Mouse (Mus musculus) limb, embryonic 14.5 days (tissue): ENCODE results near the gene Olfr551. TPM values are rescaled to one million over a fixed set of nuclear protein-coding genes. Genes with fewer than 3 reads are reported as not detected.

Source experiments
- ATAC-seq: fragments of 200-750 bp; cut with Nextera tagmentation; 2 replicates; pipeline ENCODE4 v1.8.0; 2017; ENCODE audit warnings: low read depth, moderate number of reproducible peaks, moderate TSS enrichment; ENCODE audit not compliant: low FRiP score
- DNase-seq: peaks from one replicate; pipeline ENCODE4 v3.0.0-alpha.2; 2015; ENCODE audit warnings: low spot score
- H3K27ac ChIP-seq: fragments of 300-500 bp; sonication (generic); replicated peaks from 2 replicates; pipeline ENCODE4 v1.5.1; 2014; ENCODE audit warnings: low read depth, mild to moderate bottlenecking, low read length, moderate library complexity, mixed read lengths
- H3K27me3 ChIP-seq: fragments of 300-500 bp; sonication (generic); 2 replicates; pipeline ENCODE4 v1.6.1; 2014; ENCODE audit warnings: low read length, mixed read lengths; ENCODE audit not compliant: control insufficient read depth, insufficient read depth
- H3K36me3 ChIP-seq: fragments of 300-500 bp; sonication (generic); 2 replicates; pipeline ENCODE4 v1.6.1; 2014; ENCODE audit warnings: mild to moderate bottlenecking, low read length, moderate library complexity, mixed read lengths; ENCODE audit not compliant: control insufficient read depth, insufficient read depth
- H3K4me1 ChIP-seq: fragments of 300-500 bp; sonication (generic); 2 replicates; pipeline ENCODE4 v1.6.1; 2014; ENCODE audit warnings: antibody characterized with exemption, low read length, mixed read lengths; ENCODE audit not compliant: control insufficient read depth, insufficient read depth
- H3K4me2 ChIP-seq: fragments of 300-500 bp; sonication (generic); replicated peaks from 2 replicates; pipeline ENCODE4 v1.6.1; 2014; ENCODE audit warnings: low read depth, mild to moderate bottlenecking, low read length, moderate library complexity; ENCODE audit not compliant: severe bottlenecking
- H3K4me3 ChIP-seq: fragments of 300-500 bp; sonication (generic); replicated peaks from 2 replicates; pipeline ENCODE4 v1.5.1; 2014; ENCODE audit warnings: low read length
- H3K9ac ChIP-seq: fragments of 300-500 bp; sonication (generic); 2 replicates; pipeline ENCODE4 v1.6.1; 2014; ENCODE audit warnings: mild to moderate bottlenecking, low read depth, low read length, moderate library complexity; ENCODE audit not compliant: severe bottlenecking
- H3K9me3 ChIP-seq: fragments of 300-500 bp; sonication (generic); 2 replicates; pipeline ENCODE4 v1.6.1; 2016; ENCODE audit warnings: low read length; ENCODE audit not compliant: control insufficient read depth
- POLR2A ChIP-seq: fragments of 200-500 bp; IDR thresholded peaks from 2 replicates; pipeline ENCODE4 v1.8.0; 2012; ENCODE audit warnings: inconsistent platforms, mild to moderate bottlenecking, moderate library complexity, borderline replicate concordance; ENCODE audit not compliant: insufficient read depth, insufficient read length; ENCODE audit errors: extremely low read depth
- WGBS: fragments of 180-500 bp; shearing (Covaris S2); extraction: QIAGEN DNeasy Blood & Tissue Kit; methylation state at CpG from one replicate; pipeline ENCODE4 v1.1.7; 2014; 5-methylcytosine and 5-hydroxymethylcytosine counted together
- polyA plus RNA-seq, 2 experiments: library from polyadenylated mRNA; depleted of rRNA in 1 of 2; stranded (reverse) in 1 of 2; unstranded in 1 of 2; fragments of >200 nt; fragmentation: Nextera tagmentation in 1 of 2; extraction: Ambion mirVana in 1 of 2; gene quantifications; 2 replicates each; pipeline versions ENCODE4 v1.2.1 to v1.2.3; 2012 to 2014

Olfr551 gene
- polyA plus RNA-seq, 2 experiments = not detected

- no peak for ATAC-seq
- Histone ChIP-seq H3K4me1 (no peaks in the 10 kb centered on the region), H3K9me3 (no peaks in the 10 kb centered on the region), H3K27ac (no peak within 1 kb of the TSS), H3K4me3 (no peak within 1 kb of the TSS), H3K36me3 (no peaks in the 10 kb centered on the region), H3K9ac (no peak within 1 kb of the TSS), H3K27me3 (no peaks in the 10 kb centered on the region), H3K4me2 (no peak within 1 kb of the TSS)
- no peak for DNase-seq
- 74% methylated on average over 1 of the region's 1 CpGs for whole genome bisulfite sequencing
- no peak for TF ChIP-seq POLR2A
Measured at GRCm38 (mm10) chr7:102534449-102534848, 57.2 kb downstream of the Olfr551 start, which contains the start of gene Olfr547. Gene Olfr547, plus strand, starts transcription at chr7:102534749.

Other genes starting within 250 kb of the Olfr551 start
- 66.3 and 79.7 TPM in 2 replicates for gene Rrm1, start 150.2 kb downstream of the Olfr551 start, polyA plus RNA-seq (2012; rRNA removed)
- gene Rrm1, start 150.2 kb downstream of the Olfr551 start, polyA plus RNA-seq (2014; fragmentation: Nextera tagmentation; extraction: Ambion mirVana) = 115 and 134 TPM in 2 replicates
- gene Olfr543, start 110.2 kb downstream of the Olfr551 start, polyA plus RNA-seq (2012; rRNA removed) = not detected in 2 replicates
- 0.36 and 0.44 TPM in 2 replicates for gene Olfr543, start 110.2 kb downstream of the Olfr551 start, polyA plus RNA-seq (2014; fragmentation: Nextera tagmentation; extraction: Ambion mirVana)
- not detected in 2 replicates for gene Olfr544, start 103.6 kb downstream of the Olfr551 start, polyA plus RNA-seq (2012; rRNA removed)
- gene Olfr544, start 103.6 kb downstream of the Olfr551 start, polyA plus RNA-seq (2014; fragmentation: Nextera tagmentation; extraction: Ambion mirVana) = 0.11 and 0.18 TPM in 2 replicates
- not detected in 2 replicates for gene Olfr545, start 92.3 kb downstream of the Olfr551 start, polyA plus RNA-seq (2012; rRNA removed)
- gene Olfr545, start 92.3 kb downstream of the Olfr551 start, polyA plus RNA-seq (2014; fragmentation: Nextera tagmentation; extraction: Ambion mirVana) = not detected in 2 replicates
- not detected in 2 replicates for gene Olfr547, start 57.1 kb downstream of the Olfr551 start, polyA plus RNA-seq (2012; rRNA removed)
- not detected in 2 replicates for gene Olfr547, start 57.1 kb downstream of the Olfr551 start, polyA plus RNA-seq (2014; fragmentation: Nextera tagmentation; extraction: Ambion mirVana)
- gene Olfr548-ps1, start 51.0 kb downstream of the Olfr551 start, polyA plus RNA-seq (2012; rRNA removed) = not detected in 2 replicates
- not detected in 2 replicates for gene Olfr548-ps1, start 51.0 kb downstream of the Olfr551 start, polyA plus RNA-seq (2014; fragmentation: Nextera tagmentation; extraction: Ambion mirVana)
- gene Olfr549, start 42.0 kb downstream of the Olfr551 start, polyA plus RNA-seq (2012; rRNA removed) = not detected in 2 replicates
- gene Olfr549, start 42.0 kb downstream of the Olfr551 start, polyA plus RNA-seq (2014; fragmentation: Nextera tagmentation; extraction: Ambion mirVana) = not detected in 2 replicates
- 3.4 and 4.0 TPM in 2 replicates for gene Trim21, start 26.4 kb downstream of the Olfr551 start, polyA plus RNA-seq (2012; rRNA removed)
- gene Trim21, start 26.4 kb downstream of the Olfr551 start, polyA plus RNA-seq (2014; fragmentation: Nextera tagmentation; extraction: Ambion mirVana) = 0.81 and 1.2 TPM in 2 replicates
- gene Olfr550, start 20.4 kb downstream of the Olfr551 start, polyA plus RNA-seq (2012; rRNA removed) = not detected in 2 replicates
- gene Olfr550, start 20.4 kb downstream of the Olfr551 start, polyA plus RNA-seq (2014; fragmentation: Nextera tagmentation; extraction: Ambion mirVana) = not detected in 2 replicates
- gene Olfr552, start 5.9 kb upstream of the Olfr551 start, polyA plus RNA-seq (2012; rRNA removed) = not detected in 2 replicates
- gene Olfr552, start 5.9 kb upstream of the Olfr551 start, polyA plus RNA-seq (2014; fragmentation: Nextera tagmentation; extraction: Ambion mirVana) = not detected in 2 replicates
- gene Olfr553, start 26.3 kb upstream of the Olfr551 start, polyA plus RNA-seq (2012; rRNA removed) = not detected in 2 replicates
- not detected in 2 replicates for gene Olfr553, start 26.3 kb upstream of the Olfr551 start, polyA plus RNA-seq (2014; fragmentation: Nextera tagmentation; extraction: Ambion mirVana)
- not detected in 2 replicates for gene Olfr554, start 46.5 kb upstream of the Olfr551 start, polyA plus RNA-seq (2012; rRNA removed)
- not detected in 2 replicates for gene Olfr554, start 46.5 kb upstream of the Olfr551 start, polyA plus RNA-seq (2014; fragmentation: Nextera tagmentation; extraction: Ambion mirVana)
- not detected in 2 replicates for gene Olfr555, start 66.9 kb upstream of the Olfr551 start, polyA plus RNA-seq (2012; rRNA removed)
- gene Olfr555, start 66.9 kb upstream of the Olfr551 start, polyA plus RNA-seq (2014; fragmentation: Nextera tagmentation; extraction: Ambion mirVana) = not detected in 2 replicates
- gene Olfr556, start 73.0 kb upstream of the Olfr551 start, polyA plus RNA-seq (2012; rRNA removed) = not detected in 2 replicates
- not detected in 2 replicates for gene Olfr556, start 73.0 kb upstream of the Olfr551 start, polyA plus RNA-seq (2014; fragmentation: Nextera tagmentation; extraction: Ambion mirVana)
- gene Trim68, start 95.4 kb upstream of the Olfr551 start, polyA plus RNA-seq (2012; rRNA removed) = 38.1 and 41.4 TPM in 2 replicates
- gene Trim68, start 95.4 kb upstream of the Olfr551 start, polyA plus RNA-seq (2014; fragmentation: Nextera tagmentation; extraction: Ambion mirVana) = 13.4 and 15.3 TPM in 2 replicates
- not detected in 2 replicates for gene Olfr557, start 104.0 kb upstream of the Olfr551 start, polyA plus RNA-seq (2012; rRNA removed)
- gene Olfr557, start 104.0 kb upstream of the Olfr551 start, polyA plus RNA-seq (2014; fragmentation: Nextera tagmentation; extraction: Ambion mirVana) = not detected in 2 replicates
- 0.87 and 0.99 TPM in 2 replicates for gene Olfr558, start 110.3 kb upstream of the Olfr551 start, polyA plus RNA-seq (2012; rRNA removed)
- gene Olfr558, start 110.3 kb upstream of the Olfr551 start, polyA plus RNA-seq (2014; fragmentation: Nextera tagmentation; extraction: Ambion mirVana) = 0.33 and 0.37 TPM in 2 replicates
- gene Olfr33, start 127.2 kb upstream of the Olfr551 start, polyA plus RNA-seq (2012; rRNA removed) = not detected in 2 replicates
- gene Olfr33, start 127.2 kb upstream of the Olfr551 start, polyA plus RNA-seq (2014; fragmentation: Nextera tagmentation; extraction: Ambion mirVana) = not detected in 2 replicates
- gene Olfr559, start 135.6 kb upstream of the Olfr551 start, polyA plus RNA-seq (2012; rRNA removed) = not detected in 2 replicates
- not detected in 2 replicates for gene Olfr559, start 135.6 kb upstream of the Olfr551 start, polyA plus RNA-seq (2014; fragmentation: Nextera tagmentation; extraction: Ambion mirVana)
- 0.04 and 0.05 TPM in 2 replicates for gene Olfr560, start 167.5 kb upstream of the Olfr551 start, polyA plus RNA-seq (2012; rRNA removed)
- not detected in 2 replicates for gene Olfr560, start 167.5 kb upstream of the Olfr551 start, polyA plus RNA-seq (2014; fragmentation: Nextera tagmentation; extraction: Ambion mirVana)
- 0.45 and 0.62 TPM in 2 replicates for gene Olfr78, start 167.6 kb upstream of the Olfr551 start, polyA plus RNA-seq (2012; rRNA removed)
- gene Olfr78, start 167.6 kb upstream of the Olfr551 start, polyA plus RNA-seq (2014; fragmentation: Nextera tagmentation; extraction: Ambion mirVana) = 0.07 and 0.18 TPM in 2 replicates
- not detected in 2 replicates for gene Olfr561, start 179.3 kb upstream of the Olfr551 start, polyA plus RNA-seq (2012; rRNA removed)
- gene Olfr561, start 179.3 kb upstream of the Olfr551 start, polyA plus RNA-seq (2014; fragmentation: Nextera tagmentation; extraction: Ambion mirVana) = not detected in 2 replicates
- not detected in 2 replicates for gene Olfr564, start 211.6 kb upstream of the Olfr551 start, polyA plus RNA-seq (2012; rRNA removed)
- not detected in 2 replicates for gene Olfr564, start 211.6 kb upstream of the Olfr551 start, polyA plus RNA-seq (2014; fragmentation: Nextera tagmentation; extraction: Ambion mirVana)